Mouse (Mus musculus) C3H10T1/2 (cell line): ENCODE data around the gene Asb16. TPM values are rescaled to one million over a fixed set of nuclear protein-coding genes. Genes with fewer than 3 reads are reported as not detected.

Experiments used
- polyA plus RNA-seq, 2 experiments: library from polyadenylated mRNA; unstranded; fragments of >200 nt; fragmentation: generic; extraction: Trizol; gene quantifications; one replicate each; pipeline ENCODE4 v1.2.1; 2012; ENCODE audit warnings: missing spikeins in 2 of 2

Asb16 gene
- under 1 TPM in 1 of 2 experiments, not detected in 1; 0.02 TPM for polyA plus RNA-seq

DNA sequence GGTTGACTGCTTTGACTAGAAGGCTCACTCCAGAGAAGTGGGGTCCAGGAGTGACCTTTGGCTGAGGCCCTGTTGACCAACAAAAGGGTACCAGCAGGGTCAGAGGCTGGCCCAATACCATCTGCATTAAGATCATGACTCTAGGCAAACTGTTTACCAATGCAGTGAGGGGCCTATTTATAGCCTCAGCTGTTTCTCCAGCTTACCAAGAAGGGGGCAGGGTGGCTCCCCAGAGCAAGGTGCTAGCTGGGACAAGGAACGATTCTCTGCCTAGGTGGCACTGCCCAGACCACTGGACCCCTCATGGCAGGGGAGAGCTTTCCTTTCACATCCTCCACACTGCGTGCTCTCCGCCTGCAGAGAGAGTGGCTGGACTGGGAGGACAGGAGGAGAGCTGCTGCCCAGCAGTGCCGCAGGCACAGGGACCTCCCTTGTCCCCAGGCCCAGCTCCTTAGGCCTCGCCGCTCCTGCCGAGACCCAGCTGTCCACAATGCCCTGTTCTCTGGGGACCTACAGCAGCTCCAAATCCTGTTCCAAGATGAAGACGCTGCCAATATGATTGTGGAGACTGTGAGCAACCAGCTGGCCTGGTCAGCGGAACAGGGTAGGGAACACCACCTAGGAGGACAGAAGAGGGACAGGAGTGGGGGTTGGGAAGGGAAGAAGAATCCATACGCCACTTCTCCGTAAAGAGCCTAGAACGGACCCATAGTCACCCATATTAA, at the start of gene Asb16:
Gene Asb16, plus strand, starts transcription at position 224 of the 725 bp plus-strand sequence.

DNA sequence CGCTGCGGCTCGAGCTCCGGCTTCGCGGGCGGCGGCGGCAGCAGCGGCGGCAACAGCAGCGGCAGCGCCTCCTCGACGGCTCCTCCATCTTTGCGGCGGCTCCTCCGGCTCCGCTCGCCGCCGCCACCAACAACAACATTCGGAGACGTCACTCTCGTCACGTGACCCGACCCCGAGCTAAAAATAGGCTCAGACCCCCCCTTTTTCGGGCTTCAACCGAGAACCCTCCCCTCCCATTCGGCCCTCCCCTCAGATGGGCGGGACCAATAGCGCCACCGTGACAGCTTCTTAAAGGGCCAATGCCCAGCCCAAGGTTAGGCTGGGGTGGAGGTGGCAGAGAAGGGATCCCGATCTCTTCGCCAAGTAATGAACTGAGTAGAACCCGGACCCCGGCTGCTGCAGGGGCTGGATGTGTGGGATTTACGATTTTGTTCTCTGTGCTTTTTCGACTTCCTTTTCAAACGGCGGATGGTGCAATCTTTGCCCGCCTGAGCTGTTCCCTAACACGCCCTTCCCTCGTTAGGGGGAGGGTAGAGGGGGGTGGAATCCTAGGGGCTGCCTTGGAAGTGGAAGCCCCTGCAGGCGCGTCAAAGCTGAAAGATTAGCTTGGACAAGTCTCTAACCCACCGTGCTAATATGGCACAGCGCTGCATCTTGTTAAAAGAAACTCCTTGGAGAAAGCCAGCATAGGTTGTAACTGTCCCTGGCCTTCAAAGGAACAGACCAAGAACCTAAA, 38.4 kb upstream of the Asb16 start, which contains the start of gene Hdac5:
Gene Hdac5, minus strand, starts transcription at position 161 of the 736 bp plus-strand sequence.

GRCm38 (mm10) chr11:102248630-102249230, 19.8 kb upstream of the Asb16 start, which contains the start of gene BC030867:
BC030867 (plus strand) TSS chr11:102248882.

DNA sequence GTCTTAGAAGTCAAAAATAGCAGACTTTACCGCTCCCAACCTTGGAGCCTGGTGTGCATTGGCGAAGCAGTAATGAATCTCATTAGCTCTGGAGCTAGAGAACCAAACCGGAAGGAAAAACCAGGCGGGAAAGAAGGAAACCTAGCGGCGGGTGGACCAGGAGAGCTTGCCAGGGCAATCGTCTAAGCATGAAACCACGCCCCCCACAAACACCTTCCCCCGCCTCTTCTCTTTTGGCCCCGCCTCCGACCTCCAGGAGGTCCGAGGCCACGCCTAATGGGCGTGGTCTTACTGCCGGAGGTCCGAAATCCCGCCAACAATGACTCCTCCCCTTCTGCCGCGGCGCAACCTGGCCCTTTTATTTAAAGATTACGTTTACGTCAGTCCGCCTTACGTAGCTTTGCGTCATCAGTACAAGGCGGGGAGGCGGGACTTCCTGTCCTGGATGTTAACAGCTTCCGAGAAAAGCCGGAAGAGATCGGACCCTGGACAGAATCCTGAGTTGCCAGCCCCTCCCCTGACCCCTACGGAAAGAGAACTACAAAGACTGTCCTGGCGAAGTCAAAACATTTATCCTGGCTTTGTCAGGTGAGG, 16.1 kb downstream of the Asb16 start, which contains the start of gene Tmub2:
Gene Tmub2, plus strand, starts transcription at position 431 of the 594 bp plus-strand sequence.

GRCm38 (mm10) chr11:102296491-102297472, 28.2 kb downstream of the Asb16 start, which contains the start of gene Atxn7l3:
Atxn7l3 (minus strand) TSS chr11:102296631.

DNA sequence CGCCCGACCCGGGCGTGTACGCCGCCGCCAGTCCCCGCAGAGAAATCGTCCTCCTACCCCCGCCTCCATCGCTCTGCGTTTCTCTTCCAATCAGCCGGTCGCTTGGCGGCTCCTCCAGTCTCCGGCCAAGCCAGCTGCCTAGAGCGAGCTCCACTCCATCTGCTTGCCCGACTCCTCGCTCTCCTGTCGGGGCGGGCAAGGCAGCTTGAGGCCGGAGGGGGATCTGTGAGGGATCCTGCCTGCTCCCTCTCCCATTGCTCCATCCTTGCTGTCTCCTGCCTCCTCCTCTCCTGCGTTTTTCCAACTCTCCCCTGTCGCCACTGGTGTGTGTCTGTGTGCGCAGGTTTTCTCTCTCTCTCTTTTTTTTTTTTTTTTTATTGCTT, 50.9 kb downstream of the Asb16 start, which contains the start of gene Ubtf:
Gene Ubtf, minus strand, starts transcription at position 333 of the 383 bp plus-strand sequence.

Other genes starting within 250 kb of the Asb16 start
- gene Mpp3, start 240.3 kb upstream of the Asb16 start, polyA plus RNA-seq = under 1 TPM; 0.02 to 0.05 TPM
- under 1 TPM in 1 of 2 experiments, not detected in 1; 0.02 TPM for gene Cd300lg, start 227.2 kb upstream of the Asb16 start, polyA plus RNA-seq
- 10 to 100 TPM in 1 of 2 experiments, 1 to 10 TPM in 1; 3.8 to 15.4 TPM for gene Mpp2, start 180.2 kb upstream of the Asb16 start, polyA plus RNA-seq
- not detected for gene Ppy, start 167.4 kb upstream of the Asb16 start, polyA plus RNA-seq
- gene Pyy, start 160.9 kb upstream of the Asb16 start, polyA plus RNA-seq = not detected
- not detected for gene Nags, start 123.2 kb upstream of the Asb16 start, polyA plus RNA-seq
- gene Tmem101, start 112.3 kb upstream of the Asb16 start, polyA plus RNA-seq = 10 to 100 TPM; 24.0 to 44.0 TPM
- 10 to 100 TPM; 17.9 to 37.4 TPM for gene Lsm12, start 83.4 kb upstream of the Asb16 start, polyA plus RNA-seq
- 100 to 1,000 TPM in 1 of 2 experiments, 10 to 100 TPM in 1; 80.3 to 103 TPM for gene G6pc3, start 79.1 kb upstream of the Asb16 start, polyA plus RNA-seq
- 100 to 1,000 TPM; 104 to 125 TPM for gene Hdac5, start 38.6 kb upstream of the Asb16 start, polyA plus RNA-seq
- 10 to 100 TPM in 1 of 2 experiments, 1 to 10 TPM in 1; 9.6 to 23.1 TPM for gene BC030867, start 19.9 kb upstream of the Asb16 start, polyA plus RNA-seq
- 10 to 100 TPM; 21.1 to 73.1 TPM for gene Tmub2, start 16.2 kb downstream of the Asb16 start, polyA plus RNA-seq
- gene Atxn7l3, start 27.9 kb downstream of the Asb16 start, polyA plus RNA-seq = 10 to 100 TPM; 20.5 to 42.9 TPM
- gene Ubtf, start 51.0 kb downstream of the Asb16 start, polyA plus RNA-seq = 10 to 100 TPM; 31.9 to 89.4 TPM
- not detected for gene Slc4a1, start 97.5 kb downstream of the Asb16 start, polyA plus RNA-seq
- 1 to 10 TPM; 4.3 to 7.9 TPM for gene Rundc3a, start 124.7 kb downstream of the Asb16 start, polyA plus RNA-seq
- 100 to 1,000 TPM; 249 to 543 TPM for gene Slc25a39, start 139.2 kb downstream of the Asb16 start, polyA plus RNA-seq
- gene Grn, start 161.6 kb downstream of the Asb16 start, polyA plus RNA-seq = 100 to 1,000 TPM; 147 to 420 TPM
- gene Fam171a2, start 178.9 kb downstream of the Asb16 start, polyA plus RNA-seq = 10 to 100 TPM; 12.6 to 60.7 TPM
- 10 to 100 TPM in 1 of 2 experiments, 1 to 10 TPM in 1; 7.5 to 84.4 TPM for gene Itga2b, start 201.4 kb downstream of the Asb16 start, polyA plus RNA-seq